Mouse (Mus musculus) C2C12 (cell line): Measurements from ENCODE around the gene Muc1.

Experiments
- CEBPB ChIP-seq: IDR thresholded peaks from one replicate; pipeline ENCODE4 v1.6.1; 2011; ENCODE audit warnings: low read depth, mild to moderate bottlenecking, control low read depth, moderate library complexity
- CTCF ChIP-seq: IDR thresholded peaks from one replicate; pipeline ENCODE4 v1.5.1; 2011; ENCODE audit not compliant: control insufficient read depth, insufficient read depth, insufficient read length
- FOSL1 ChIP-seq: IDR thresholded peaks from one replicate; pipeline ENCODE4 v1.8.0; 2011; ENCODE audit warnings: mild to moderate bottlenecking, low read length; ENCODE audit not compliant: poor library complexity, insufficient read depth, severe bottlenecking
- MYOD1 ChIP-seq: IDR thresholded peaks from one replicate; pipeline ENCODE4 v1.6.1; 2011; ENCODE audit warnings: low read depth; ENCODE audit not compliant: control insufficient read depth, insufficient read length
- MYOG ChIP-seq: IDR thresholded peaks from one replicate; pipeline ENCODE4 v1.6.1; 2011; ENCODE audit not compliant: control insufficient read depth, insufficient read length; ENCODE audit errors: extremely low read depth
- USF1 ChIP-seq: IDR thresholded peaks from one replicate; pipeline ENCODE4 v1.6.1; 2011; ENCODE audit warnings: low read depth, mild to moderate bottlenecking, control low read depth, moderate library complexity

GRCm38 (mm10) chr3:89224796-89225195 is 4.1 kb upstream of the Muc1 start:
- TF ChIP-seq CTCF (no peak), MYOG (no peak), CEBPB (no peak), MYOD1 (no peak), USF1 (no peak), FOSL1 (no peak)
